Mouse (Mus musculus) heart, embryonic 13.5 days (tissue): Measurements from ENCODE around the gene Fzd5. TPM values are rescaled to one million over a fixed set of nuclear protein-coding genes. Genes with fewer than 3 reads are reported as not detected.
A peak's percentile ranks its signal among the peaks of the same experiment; 100 is the strongest.

ENCODE experiments used
- ATAC-seq: fragments of 200-750 bp; cut with Nextera tagmentation; 2 replicates; pipeline ENCODE4 v1.8.0; 2017; ENCODE audit warnings: moderate TSS enrichment; ENCODE audit not compliant: insufficient number of reproducible peaks, low FRiP score, low TSS enrichment; ENCODE audit errors: extremely low read depth
- H3K27ac ChIP-seq: fragments of 300-500 bp; sonication (generic); replicated peaks from 2 replicates; pipeline ENCODE4 v1.5.1; 2015; ENCODE audit warnings: moderate library complexity, mild to moderate bottlenecking, inconsistent platforms
- H3K27me3 ChIP-seq: fragments of 300-500 bp; sonication (generic); replicated peaks from 2 replicates; pipeline ENCODE4 v1.6.1; 2015; ENCODE audit warnings: mild to moderate bottlenecking, inconsistent platforms
- H3K36me3 ChIP-seq: fragments of 300-500 bp; sonication (generic); 2 replicates; pipeline ENCODE4 v1.6.1; 2015; ENCODE audit warnings: mild to moderate bottlenecking, inconsistent platforms
- H3K4me1 ChIP-seq: fragments of 300-500 bp; sonication (generic); 2 replicates; pipeline ENCODE4 v1.6.1; 2015; ENCODE audit warnings: inconsistent platforms
- H3K4me2 ChIP-seq: fragments of 300-500 bp; sonication (generic); 2 replicates; pipeline ENCODE4 v1.6.1; 2015; ENCODE audit warnings: inconsistent platforms, mild to moderate bottlenecking, moderate library complexity
- H3K4me3 ChIP-seq: fragments of 300-500 bp; sonication (generic); 2 replicates; pipeline ENCODE4 v1.5.1; 2015; ENCODE audit warnings: moderate library complexity, mild to moderate bottlenecking, inconsistent platforms
- H3K9ac ChIP-seq: fragments of 300-500 bp; sonication (generic); 2 replicates; pipeline ENCODE4 v1.6.1; 2015; ENCODE audit warnings: inconsistent platforms, mild to moderate bottlenecking, moderate library complexity
- H3K9me3 ChIP-seq: fragments of 300-500 bp; sonication (generic); 2 replicates; pipeline ENCODE4 v1.6.1; 2016; ENCODE audit warnings: inconsistent platforms
- WGBS: fragments of 180-500 bp; shearing (Covaris S2); methylation state at CpG from one replicate; pipeline ENCODE4 v1.1.7; 2015; ENCODE audit warnings: mixed read lengths; 5-methylcytosine and 5-hydroxymethylcytosine counted together
- polyA plus RNA-seq: library from polyadenylated mRNA; unstranded; fragments of >200 nt; fragmentation: Nextera tagmentation; extraction: Ambion mirVana; gene quantifications from 2 replicates; pipeline ENCODE4 v1.2.1, GENCODE M21; 2015

The Fzd5 gene
- 1.1 TPM in 2 replicates for polyA plus RNA-seq

DNA sequence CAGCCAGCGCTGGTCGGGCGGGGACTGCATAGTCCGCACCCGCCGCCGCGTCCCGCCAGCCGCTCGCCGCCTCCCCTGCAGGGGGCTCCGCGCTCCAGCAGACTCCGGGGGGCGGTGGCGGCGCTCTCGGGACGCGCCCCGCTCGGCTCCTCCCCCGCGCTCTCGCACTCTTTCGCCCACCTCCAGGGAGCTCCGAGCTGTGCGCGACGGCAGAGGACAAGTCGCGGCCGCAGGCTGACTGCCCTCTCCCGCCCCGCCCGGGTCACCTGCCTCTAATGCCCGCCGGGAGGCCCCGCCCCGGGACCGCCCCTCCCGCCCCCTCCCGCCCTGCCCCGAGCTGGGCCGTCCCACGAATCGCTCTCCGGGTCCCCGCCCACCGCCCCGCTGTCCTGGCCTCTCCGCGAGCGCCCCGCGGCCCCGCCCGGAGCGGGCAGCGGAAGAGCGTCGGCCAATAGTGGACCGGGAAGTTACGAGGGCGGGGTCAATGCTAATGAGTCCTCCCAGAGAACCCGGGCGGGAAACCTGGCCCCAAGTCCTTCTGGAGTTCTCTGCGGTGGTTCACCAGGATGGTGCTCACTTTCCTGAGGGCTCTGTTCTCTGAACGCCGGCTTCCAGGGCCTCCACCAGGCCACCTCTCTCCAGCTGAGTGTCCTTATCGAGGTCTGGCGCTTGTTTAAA lies at the start of gene Fzd5:
Gene Fzd5 (minus strand): TSS at position 250 of the 678 bp plus-strand sequence.
- Histone ChIP-seq H3K36me3 (no peaks in the 10 kb centered on the region), H3K9me3 (no peaks in the 10 kb centered on the region), H3K27ac (peak within 1 kb of the TSS; percentile 84), H3K4me1 (peaks cover 55% of the 10 kb centered on the region), H3K27me3 (peaks cover 26% of the 10 kb centered on the region), H3K9ac (peak within 1 kb of the TSS; percentile 91), H3K4me2 (peak within 1 kb of the TSS; percentile 99), H3K4me3 (peak within 1 kb of the TSS; percentile 83)
- ATAC-seq = peak; percentile 93
- WGBS = under 1% methylated on average over 44 of the region's 73 CpGs

- no peaks in the 10 kb centered on the region for H3K4me1 ChIP-seq
- no peak overlapping the region for H3K27ac ChIP-seq
- no peak overlapping the region for H3K4me3 ChIP-seq
- no peak for ATAC-seq
- no peaks in the 10 kb centered on the region for H3K36me3 ChIP-seq
- no peak overlapping the region for H3K9ac ChIP-seq
- WGBS = 74% methylated on average over 12 of the region's 12 CpGs
- no peaks in the 10 kb centered on the region for H3K27me3 ChIP-seq
- no peak overlapping the region for H3K4me2 ChIP-seq
- H3K9me3 ChIP-seq = no peaks in the 10 kb centered on the region
Observed at GRCm38 (mm10) chr1:64779863-64780262, 42.3 kb upstream of the Fzd5 start.

DNA sequence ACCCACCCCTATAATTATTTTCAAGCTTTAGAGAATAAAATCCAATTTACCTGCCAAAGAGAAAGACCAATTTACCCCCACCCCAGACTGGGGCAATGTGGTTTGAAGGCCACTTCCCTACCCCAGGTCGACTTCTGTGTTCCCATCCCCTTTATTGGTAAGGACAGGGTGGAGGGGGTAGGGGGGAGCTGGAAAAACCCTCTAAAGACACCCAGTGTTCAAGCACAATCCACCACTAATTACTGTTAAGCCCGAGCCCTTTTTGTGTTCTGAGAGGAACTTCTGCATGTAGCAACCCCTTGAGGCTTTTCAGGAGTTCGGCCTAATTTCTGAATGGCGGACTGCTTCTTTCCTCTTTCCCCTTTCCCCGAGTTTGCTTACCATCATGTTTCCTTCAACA lies 41.9 kb upstream of the Fzd5 start:
- Histone ChIP-seq H3K4me2 (no peak overlapping the region), H3K27ac (no peak overlapping the region), H3K36me3 (no peaks in the 10 kb centered on the region), H3K9me3 (no peaks in the 10 kb centered on the region), H3K4me3 (no peak overlapping the region), H3K4me1 (no peaks in the 10 kb centered on the region), H3K9ac (no peak overlapping the region), H3K27me3 (no peaks in the 10 kb centered on the region)
- 79% methylated on average over 5 of the region's 5 CpGs for WGBS
- ATAC-seq = no peak

- Histone ChIP-seq H3K9ac (no peak overlapping the region), H3K36me3 (no peaks in the 10 kb centered on the region), H3K4me1 (0 out of 2 replicates have a peak, but pooled peaks cover 4% of the 10 kb centered on the region), H3K9me3 (no peaks in the 10 kb centered on the region), H3K4me2 (no peak overlapping the region), H3K27me3 (no peaks in the 10 kb centered on the region), H3K27ac (no peak overlapping the region), H3K4me3 (no peak overlapping the region)
- ATAC-seq = no peak
- 75% methylated on average over 4 of the region's 4 CpGs for WGBS
Observed at GRCm38 (mm10) chr1:64773305-64773704, 35.8 kb upstream of the Fzd5 start.

DNA sequence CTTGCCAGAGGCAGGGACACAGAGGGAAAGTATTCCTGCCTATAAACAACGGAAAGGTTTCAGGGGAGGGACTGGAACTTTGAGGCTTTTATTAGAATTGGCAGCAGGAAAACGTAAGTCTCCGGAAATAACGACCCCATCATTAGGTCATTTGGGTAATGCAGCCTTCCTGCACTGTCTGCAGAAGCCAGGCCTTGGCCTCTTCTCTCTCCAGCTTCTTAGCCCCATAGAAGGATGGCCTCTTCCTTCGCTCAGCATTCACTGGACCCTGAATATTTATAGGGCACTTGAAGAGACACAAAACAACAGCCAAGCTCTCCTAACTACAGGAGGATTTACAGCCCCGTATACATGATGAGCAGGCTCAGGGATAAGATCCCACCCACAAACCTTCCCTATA lies 32.6 kb upstream of the Fzd5 start:
- H3K4me2 ChIP-seq = no peak overlapping the region
- H3K27ac ChIP-seq = no peak overlapping the region
- no peaks in the 10 kb centered on the region for H3K36me3 ChIP-seq
- H3K9ac ChIP-seq = no peak overlapping the region
- no peak overlapping the region for H3K4me3 ChIP-seq
- ATAC-seq = no peak
- H3K9me3 ChIP-seq = no peaks in the 10 kb centered on the region
- 50% methylated on average over 6 of the region's 6 CpGs for WGBS
- no peaks in the 10 kb centered on the region for H3K27me3 ChIP-seq
- 0 out of 2 replicates have a peak, but pooled peaks cover 4% of the 10 kb centered on the region for H3K4me1 ChIP-seq

DNA sequence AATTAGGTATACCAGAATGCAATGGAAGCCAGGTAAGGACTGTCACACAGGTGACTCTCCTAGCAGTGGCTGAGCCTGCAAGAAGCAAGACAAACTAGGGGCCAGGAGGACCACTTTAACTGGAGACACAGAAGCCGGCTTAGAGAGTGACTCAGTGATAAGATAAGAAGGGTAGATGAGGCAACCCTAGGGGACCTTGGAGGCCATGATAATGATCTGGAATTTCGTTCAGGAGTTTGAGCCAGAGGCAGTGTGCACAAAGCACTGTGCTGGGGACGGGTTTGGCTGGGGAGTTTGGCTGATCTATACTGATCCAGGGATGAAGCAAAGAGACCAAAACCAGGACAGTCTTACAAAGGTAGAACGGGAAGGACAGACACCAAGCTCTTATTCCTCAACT lies 24.1 kb upstream of the Fzd5 start:
- Histone ChIP-seq H3K4me2 (no peak overlapping the region), H3K36me3 (no peaks in the 10 kb centered on the region), H3K27ac (no peak overlapping the region), H3K27me3 (no peaks in the 10 kb centered on the region), H3K9ac (no peak overlapping the region), H3K4me1 (peaks cover 5% of the 10 kb centered on the region; the same call in 1 of the 2 replicates), H3K9me3 (no peaks in the 10 kb centered on the region), H3K4me3 (no peak overlapping the region)
- WGBS = 33% methylated on average over 4 of the region's 4 CpGs
- no peak for ATAC-seq

DNA sequence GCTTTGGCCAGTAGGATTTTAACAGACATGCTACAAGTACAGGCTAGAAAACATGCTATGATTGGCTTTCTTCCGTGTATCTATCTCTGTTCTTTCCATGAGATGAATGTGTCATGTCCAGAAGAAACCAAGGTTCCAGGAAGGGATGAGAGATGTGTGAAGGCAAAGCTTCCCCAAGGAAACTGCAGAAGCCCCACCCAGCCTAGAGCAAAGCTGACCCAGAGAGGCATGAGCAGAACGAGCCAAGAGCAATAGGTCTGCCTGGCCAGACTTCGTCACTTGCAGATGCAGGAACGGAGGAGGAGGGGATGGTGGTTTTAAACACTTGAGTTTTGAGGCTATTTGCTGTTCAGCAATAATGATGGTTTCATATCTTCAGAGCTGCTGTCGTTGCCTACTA lies 20.2 kb upstream of the Fzd5 start:
- Histone ChIP-seq H3K4me2 (no peak overlapping the region), H3K9ac (no peak overlapping the region), H3K9me3 (no peaks in the 10 kb centered on the region), H3K4me1 (peaks cover 16% of the 10 kb centered on the region; the same call in 1 of the 2 replicates), H3K4me3 (no peak overlapping the region), H3K36me3 (no peaks in the 10 kb centered on the region), H3K27ac (no peak overlapping the region), H3K27me3 (no peaks in the 10 kb centered on the region)
- WGBS = 67% methylated on average over 5 of the region's 5 CpGs
- ATAC-seq = no peak

- ATAC-seq = no peak
- 33% methylated on average over 2 of the region's 2 CpGs for WGBS
- H3K4me2 ChIP-seq = no peak overlapping the region
- no peak overlapping the region for H3K4me3 ChIP-seq
- no peak overlapping the region for H3K27ac ChIP-seq
- no peaks in the 10 kb centered on the region for H3K27me3 ChIP-seq
- no peak overlapping the region for H3K9ac ChIP-seq
- H3K9me3 ChIP-seq = no peaks in the 10 kb centered on the region
- peaks cover 16% of the 10 kb centered on the region; the same call in 1 of the 2 replicates for H3K4me1 ChIP-seq
- no peaks in the 10 kb centered on the region for H3K36me3 ChIP-seq
Observed at GRCm38 (mm10) chr1:64757254-64757653, 19.7 kb upstream of the Fzd5 start.

DNA sequence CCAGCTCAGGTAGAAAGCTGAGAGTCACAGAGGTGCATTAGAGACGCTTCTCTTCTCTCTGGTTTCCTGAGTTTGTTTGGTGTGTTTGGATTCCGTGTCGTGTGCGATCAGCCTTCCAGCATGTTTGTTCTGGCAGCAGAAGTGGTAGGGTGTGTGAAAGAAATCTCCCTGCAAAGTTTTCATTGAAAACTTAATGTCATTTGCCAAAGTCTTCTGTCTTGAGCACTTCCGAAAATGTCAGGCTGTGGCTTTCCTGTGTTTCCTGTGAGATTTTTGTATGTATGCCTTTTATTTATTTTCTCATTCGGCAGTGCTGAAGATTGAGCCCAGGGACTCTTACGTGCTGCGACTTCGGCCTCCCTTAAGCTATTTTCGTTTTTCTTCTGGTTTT lies 19.1 kb upstream of the Fzd5 start:
- Histone ChIP-seq H3K9me3 (no peaks in the 10 kb centered on the region), H3K9ac (no peak overlapping the region), H3K4me3 (no peak overlapping the region), H3K4me2 (no peak overlapping the region), H3K27ac (0 out of 2 replicates have a peak overlapping the region, but pooled peaks have one; percentile 1), H3K4me1 (peaks cover 16% of the 10 kb centered on the region; the same call in 1 of the 2 replicates), H3K27me3 (no peaks in the 10 kb centered on the region), H3K36me3 (no peaks in the 10 kb centered on the region)
- WGBS = 58% methylated on average over 10 of the region's 10 CpGs
- ATAC-seq = no peak

- no peak overlapping the region for H3K4me2 ChIP-seq
- WGBS = 52% methylated on average over 7 of the region's 7 CpGs
Observed at GRCm38 (mm10) chr1:64755971-64756639, 18.6 kb upstream of the Fzd5 start.

DNA sequence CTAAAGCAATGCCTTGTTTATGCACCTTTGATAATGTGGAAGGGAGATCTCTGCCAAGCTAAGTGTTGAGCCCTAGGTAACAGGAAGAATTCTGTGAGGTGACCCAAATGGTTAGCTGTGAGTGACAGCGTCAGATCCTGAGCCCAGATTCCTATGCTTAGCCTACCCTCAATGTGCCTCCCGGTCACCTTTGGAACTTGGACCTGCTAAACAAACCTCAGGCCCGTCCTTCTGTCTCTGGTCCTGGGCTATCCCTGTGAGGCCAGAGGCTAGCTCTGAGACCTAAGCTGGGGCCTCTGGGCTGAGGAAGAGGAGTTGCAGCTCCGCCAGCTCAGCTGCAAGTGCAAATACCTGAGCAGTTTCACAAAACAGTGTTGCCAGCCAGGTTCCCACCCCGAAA lies 17.1 kb upstream of the Fzd5 start:
- no peaks in the 10 kb centered on the region for H3K27me3 ChIP-seq
- no peaks in the 10 kb centered on the region for H3K36me3 ChIP-seq
- H3K4me2 ChIP-seq = no peak overlapping the region
- H3K4me3 ChIP-seq = no peak overlapping the region
- H3K27ac ChIP-seq = no peak overlapping the region
- H3K4me1 ChIP-seq = peaks cover 16% of the 10 kb centered on the region; the same call in 1 of the 2 replicates
- no peaks in the 10 kb centered on the region for H3K9me3 ChIP-seq
- H3K9ac ChIP-seq = no peak overlapping the region
- 83% methylated on average over 5 of the region's 5 CpGs for WGBS
- no peak for ATAC-seq

More at GRCm38 (mm10) chr1:64755971-64756639, 18.6 kb upstream of the Fzd5 start:
- Histone ChIP-seq H3K27ac (0 out of 2 replicates have a peak overlapping the region, but pooled peaks have one; percentile 1), H3K27me3 (no peaks in the 10 kb centered on the region), H3K4me1 (peaks cover 16% of the 10 kb centered on the region; the same call in 1 of the 2 replicates), H3K9me3 (no peaks in the 10 kb centered on the region), H3K9ac (no peak overlapping the region), H3K36me3 (no peaks in the 10 kb centered on the region), H3K4me3 (no peak overlapping the region)
- ATAC-seq = no peak
